Comparison of ENCODE assay signal across 13 mouse cellular contexts in the genomic region with DNA sequence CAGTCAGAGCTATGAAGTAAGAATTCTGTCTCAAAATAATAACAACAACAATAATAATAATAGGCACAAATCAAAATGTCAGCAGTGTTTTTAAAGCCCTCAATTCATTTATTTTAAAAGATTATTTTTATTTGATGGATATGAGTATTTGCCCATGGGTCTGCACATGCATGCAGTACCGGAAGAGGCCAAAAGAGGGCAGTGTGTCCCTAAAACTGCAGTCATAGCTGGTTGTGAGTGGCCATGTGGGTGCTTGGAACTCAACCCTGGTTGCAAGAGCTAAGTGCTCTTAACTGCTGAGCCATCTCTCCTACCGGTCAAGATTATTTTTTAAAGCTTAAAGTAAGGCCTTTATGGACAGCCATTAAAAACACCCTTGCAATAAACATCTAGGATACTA.
A peak's percentile ranks its signal among the peaks of the same experiment; 100 is the strongest.
DNase-seq lines count a peak whose midpoint lies in the region; ATAC-seq and TF ChIP-seq lines count a peak whose summit lies in the region.
"Had no signal": no experiment of that assay in that cellular context is flagged by ENCODE, and none has a peak within 500 bp of the region (broad histone marks: within the 10 kb centered on the region; RNA-seq: fewer than 3 reads in every experiment).

No protein-coding gene starts in this region.

- no peak overlapping the region for H3K9ac ChIP-seq in lung, postnatal 0 days (replicated peaks; ENCODE audit: low read depth)
- H3K9ac ChIP-seq: hindbrain, embryonic 12.5 days had no signal

- H3K9me3 ChIP-seq in lung, postnatal 0 days (ENCODE audit: low read length) = 0 out of 2 replicates have a peak, but pooled peaks cover 3% of the 10 kb centered on the region
- peaks cover 9% of the 10 kb centered on the region for H3K9me3 ChIP-seq in G1E (replicated peaks)

- 94% methylated on average over 2 of the region's 2 CpGs for WGBS in lung, postnatal 0 days
- 99% methylated on average over 2 of the region's 2 CpGs for WGBS in small intestine, adult 2 months

- no peak overlapping the region for H3K4me2 ChIP-seq in lung, postnatal 0 days (replicated peaks; ENCODE audit: low read depth, low read length)
- H3K4me2 ChIP-seq: hindbrain, embryonic 12.5 days had no signal

- ATAC-seq in lung, postnatal 0 days = no peak
- ATAC-seq in G1E (ENCODE audit: extremely low read depth, insufficient number of reproducible peaks, low FRiP score, poor library complexity, severe bottlenecking) = no peak

- H3K36me3 ChIP-seq in lung, postnatal 0 days (ENCODE audit: insufficient read depth, low read length) = no peaks in the 10 kb centered on the region
- no peaks in the 10 kb centered on the region for H3K36me3 ChIP-seq in G1E (replicated peaks)
- no peaks in the 10 kb centered on the region for H3K36me3 ChIP-seq in small intestine, adult 2 months (ENCODE audit: control insufficient read depth, insufficient read depth, low read length)
- H3K36me3 ChIP-seq: heart, embryonic 10.5 days; hindbrain, embryonic 12.5 days had no signal

- TF ChIP-seq EP300 in lung, postnatal 0 days (IDR thresholded peaks at IDR 0.05) = no peak

- no peak for TF ChIP-seq POLR2A in small intestine, adult 2 months (IDR thresholded peaks at IDR 0.05; ENCODE audit: low read depth, low read length)

- H3K4me1 ChIP-seq in lung, postnatal 0 days (ENCODE audit: insufficient read depth, low read depth, low read length) = no peaks in the 10 kb centered on the region
- H3K4me1 ChIP-seq in G1E (ENCODE audit: insufficient read depth, low read depth, low read length) = no peaks in the 10 kb centered on the region
- H3K4me1 ChIP-seq in small intestine, adult 2 months (ENCODE audit: control insufficient read depth, insufficient read depth, insufficient read length, low read length) = peaks cover 5% of the 10 kb centered on the region; the same call in 1 of the 2 replicates
- H3K4me1 ChIP-seq: heart, embryonic 10.5 days; hindbrain, embryonic 12.5 days had no signal

- H3K27me3 ChIP-seq in lung, postnatal 0 days (replicated peaks; ENCODE audit: insufficient read depth, low read length) = no peaks in the 10 kb centered on the region
- H3K27me3 ChIP-seq in G1E (ENCODE audit: insufficient read depth, low read length) = peaks cover 2% of the 10 kb centered on the region; the same call in 1 of the 2 replicates
- H3K27me3 ChIP-seq in small intestine, adult 2 months (ENCODE audit: control insufficient read depth, insufficient read depth, low read length) = no peaks in the 10 kb centered on the region
- H3K27me3 ChIP-seq: hindbrain, embryonic 12.5 days had no signal

- no peak overlapping the region for H3K4me3 ChIP-seq in lung, postnatal 0 days (ENCODE audit: low read depth, low read length)
- no peak overlapping the region for H3K4me3 ChIP-seq in G1E (ENCODE audit: low read depth, low read length)
- H3K4me3 ChIP-seq in small intestine, adult 2 months (ENCODE audit: low read depth, low read length) = no peak overlapping the region
- H3K4me3 ChIP-seq: heart, embryonic 10.5 days; hindbrain, embryonic 12.5 days had no signal

- peak; percentile 45 for TF ChIP-seq CTCF in lung, postnatal 0 days (IDR thresholded peaks at IDR 0.05)
- TF ChIP-seq CTCF in G1E (IDR thresholded peaks at IDR 0.05; ENCODE audit: low read depth, low read length) = peak; percentile 18; the same call in 1 of the 2 replicates
- peak; percentile 56; the same call in 1 of the 2 replicates for TF ChIP-seq CTCF in small intestine, adult 2 months (IDR thresholded peaks at IDR 0.05; ENCODE audit: extremely low read depth, insufficient read length, insufficient replicate concordance, low read depth, low read length)

- DNase-seq in heart, adult 11 months = peak; percentile 19
- DNase-seq in heart, postnatal 4 days = no peak
- no peak for DNase-seq in lung, postnatal 0 days (ENCODE audit: low spot score)
- no peak for DNase-seq in lung, adult 18-20 months
- DNase-seq in G1E (ENCODE audit: low spot score) = no peak
- no peak for DNase-seq in right cerebral cortex, adult 2 months (ENCODE audit: low spot score in 2 of 2)
- no peak for DNase-seq in kidney, postnatal 36 days
- DNase-seq: adrenal gland, adult 2 months; kidney, adult 9 months; right cerebral cortex, postnatal 4 days had no signal

- no peak overlapping the region for H3K27ac ChIP-seq in lung, postnatal 0 days (ENCODE audit: low read length)
- H3K27ac ChIP-seq in small intestine, adult 2 months (ENCODE audit: insufficient read depth, low read depth, low read length) = no peak overlapping the region
- H3K27ac ChIP-seq: heart, embryonic 10.5 days; hindbrain, embryonic 12.5 days had no signal
